Mouse (Mus musculus) left cerebral cortex, adult 11 months (tissue): ENCODE data around the gene Itpk1.
"Not testable (repeated sequence)": the region's sequence is repeated elsewhere in the genome, so short reads cannot be mapped to it uniquely, and the experiment has no call there.

Experiments used
- DNase-seq: peaks from one replicate; pipeline ENCODE4 v3.0.0; 2022; ENCODE audit warnings: low spot score

Itpk1 gene

DNA sequence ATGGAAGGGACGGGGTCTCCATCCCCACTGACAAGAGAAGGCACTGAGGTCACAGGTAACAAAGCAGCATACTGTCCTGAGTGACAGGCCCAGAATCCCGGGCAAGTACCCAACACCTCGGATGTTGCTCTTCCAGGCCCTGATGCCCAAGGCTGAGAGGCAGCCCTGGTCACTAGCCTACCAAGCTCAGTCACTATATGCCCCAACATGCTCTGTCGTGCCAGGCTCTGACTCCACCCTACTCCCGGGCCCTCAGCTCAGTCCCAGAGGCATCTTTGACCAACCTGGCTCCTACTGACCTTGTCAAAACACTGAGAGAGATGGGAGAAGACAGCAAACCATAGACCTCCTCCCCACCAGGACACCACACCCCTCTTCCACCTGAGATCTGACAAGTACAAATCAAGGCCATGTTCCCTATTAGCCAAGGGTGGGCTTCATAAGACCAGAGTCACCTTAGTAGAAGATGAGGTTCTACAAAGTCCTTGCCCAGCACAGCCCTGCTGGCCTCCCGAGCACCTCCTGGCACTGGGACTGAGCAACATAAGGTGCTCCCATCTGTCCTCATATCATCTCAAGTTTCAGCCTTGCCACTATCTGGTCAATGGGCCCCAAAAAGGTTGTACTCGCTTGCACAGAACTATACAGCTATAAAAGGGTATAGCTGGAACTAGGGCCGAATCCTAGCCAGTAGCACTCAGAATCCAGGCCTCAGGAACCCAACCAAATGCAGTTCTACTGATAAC, 43.7 kb downstream of the Itpk1 start:
- DNase-seq, result no peak

DNA sequence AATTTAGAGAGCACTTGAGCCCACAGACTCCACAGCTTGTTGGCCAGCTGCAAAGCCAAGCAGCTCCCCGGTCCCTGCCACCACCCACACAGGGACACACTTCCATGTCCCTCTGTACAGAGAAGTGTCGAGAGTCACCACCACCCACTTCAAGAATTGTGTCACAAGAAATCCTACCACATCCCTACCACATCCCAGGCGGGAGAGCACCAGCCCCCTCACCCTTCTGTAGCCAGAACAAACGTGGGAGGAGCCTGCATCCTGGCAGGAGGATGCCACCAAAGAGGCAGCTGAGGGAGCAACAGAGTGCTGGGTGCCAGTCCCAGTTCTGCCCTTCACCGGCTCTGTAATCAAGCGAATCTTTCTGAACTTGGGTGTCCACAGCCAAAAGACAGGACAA, 51.7 kb downstream of the Itpk1 start:
- DNase-seq, result no peak

DNA sequence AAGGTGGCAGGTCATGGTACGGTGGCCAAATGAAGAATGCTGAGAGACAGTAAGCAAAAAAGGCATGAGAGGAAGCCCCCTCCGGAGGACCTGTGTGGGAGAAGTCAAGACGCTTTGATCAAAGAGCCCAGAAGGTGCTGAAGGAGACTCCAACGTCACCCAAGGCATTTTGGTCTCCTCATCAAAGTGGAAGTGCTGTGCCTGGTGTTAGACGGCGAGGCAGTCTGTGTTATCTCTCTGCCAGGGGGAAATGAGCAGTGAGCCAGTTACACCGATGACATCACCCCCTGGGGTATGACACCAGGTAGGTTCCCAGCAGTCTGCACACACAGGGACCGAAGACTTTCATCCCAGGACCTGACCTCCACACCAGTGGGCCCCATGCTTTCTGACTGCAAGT, 52.3 kb downstream of the Itpk1 start:
- DNase-seq, result no peak

DNA sequence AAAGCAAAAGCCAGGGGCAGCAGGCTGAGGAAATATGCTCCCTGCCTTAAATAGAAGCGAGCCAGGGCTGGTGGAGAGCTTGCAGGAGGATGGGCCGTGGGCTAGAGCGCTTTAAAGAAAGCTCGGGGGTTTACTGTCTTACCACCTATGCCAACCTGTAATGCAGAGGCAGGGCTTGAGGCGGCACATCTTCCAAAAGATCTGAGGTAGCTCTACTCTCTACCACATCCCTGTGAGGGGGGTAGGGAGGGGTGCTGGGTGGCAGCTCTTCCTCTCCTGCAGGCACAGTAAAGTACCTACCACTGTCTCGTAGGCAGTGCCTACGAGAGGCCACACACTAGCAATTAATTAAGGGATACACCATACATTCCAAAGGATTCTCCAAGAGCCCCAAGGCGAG, 52.9 kb downstream of the Itpk1 start:
- DNase-seq, result no peak

DNA sequence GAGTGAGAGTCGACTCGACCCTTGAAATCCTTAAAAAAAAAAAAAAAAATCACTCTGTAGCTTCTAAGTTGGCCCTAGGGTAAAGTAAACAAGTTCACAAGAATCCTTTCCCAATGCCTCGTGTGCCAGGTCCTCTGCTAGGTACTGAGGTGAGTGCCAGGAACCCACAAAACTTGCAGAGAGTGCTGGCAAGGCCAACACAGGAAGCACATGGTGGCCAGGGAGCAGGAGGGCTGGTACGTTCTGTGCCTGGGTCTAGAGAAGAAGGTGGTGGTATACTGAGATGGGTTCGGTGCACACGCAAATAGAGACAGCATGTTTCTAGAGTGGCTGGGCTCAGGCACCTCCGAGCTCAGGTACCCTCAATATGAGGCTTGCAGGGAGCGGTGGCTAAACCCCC, 53.3 kb downstream of the Itpk1 start:
- DNase-seq, result no peak

DNA sequence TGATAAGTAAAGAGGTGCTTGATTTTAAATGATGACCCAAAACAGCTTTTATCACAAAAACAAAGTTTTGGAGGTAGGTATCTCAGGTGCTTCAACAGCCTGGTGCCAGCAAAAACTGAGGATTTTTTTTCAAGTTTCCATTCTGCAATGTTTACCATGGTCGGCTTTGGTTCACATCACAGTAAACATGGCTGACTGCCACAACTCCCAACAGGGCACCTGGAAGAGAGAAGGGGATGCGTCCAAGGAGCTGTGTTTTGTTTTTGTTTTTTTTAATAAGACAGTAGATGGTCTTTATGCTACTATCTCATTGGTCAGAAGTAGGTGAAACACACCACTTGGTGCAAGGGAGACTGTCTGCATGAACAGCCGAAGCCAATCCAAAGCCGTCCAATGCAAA, 54.1 kb downstream of the Itpk1 start:
- DNase-seq, result no peak

DNA sequence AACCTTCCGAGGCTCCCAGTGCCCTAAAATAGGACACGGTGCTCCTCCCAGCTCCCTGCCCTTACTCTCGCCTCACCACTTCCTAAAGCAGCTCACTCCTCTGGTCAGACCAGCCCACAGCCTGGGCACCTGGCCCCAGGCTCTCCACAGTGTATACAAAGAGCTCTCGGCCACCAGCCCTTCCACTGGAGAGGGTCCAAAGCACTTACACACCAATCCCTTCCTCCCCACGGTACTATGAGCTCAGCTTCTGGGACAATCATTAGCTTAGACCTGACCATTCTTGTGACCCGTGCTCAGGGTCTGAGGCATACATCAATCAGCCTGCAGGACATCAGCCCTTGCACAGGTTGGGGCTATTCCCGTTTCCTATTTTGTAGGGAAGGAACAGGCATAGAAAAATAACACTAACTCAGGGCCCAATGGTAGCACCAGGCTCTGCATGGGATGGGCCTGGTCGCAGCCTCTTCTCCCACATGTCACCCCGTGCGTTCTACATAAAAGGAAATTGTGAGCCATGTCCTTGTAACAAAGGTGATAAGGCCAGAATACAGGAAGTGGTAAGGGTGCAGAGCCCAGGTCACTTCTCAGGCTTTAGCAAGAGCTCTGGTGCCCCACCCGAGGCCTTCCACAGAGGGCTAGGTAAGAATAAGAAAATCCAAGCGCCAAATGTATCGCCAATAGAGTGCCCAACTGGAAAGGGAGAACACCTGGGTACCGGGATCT, 56.7 kb downstream of the Itpk1 start:
- DNase-seq, result no peak

DNA sequence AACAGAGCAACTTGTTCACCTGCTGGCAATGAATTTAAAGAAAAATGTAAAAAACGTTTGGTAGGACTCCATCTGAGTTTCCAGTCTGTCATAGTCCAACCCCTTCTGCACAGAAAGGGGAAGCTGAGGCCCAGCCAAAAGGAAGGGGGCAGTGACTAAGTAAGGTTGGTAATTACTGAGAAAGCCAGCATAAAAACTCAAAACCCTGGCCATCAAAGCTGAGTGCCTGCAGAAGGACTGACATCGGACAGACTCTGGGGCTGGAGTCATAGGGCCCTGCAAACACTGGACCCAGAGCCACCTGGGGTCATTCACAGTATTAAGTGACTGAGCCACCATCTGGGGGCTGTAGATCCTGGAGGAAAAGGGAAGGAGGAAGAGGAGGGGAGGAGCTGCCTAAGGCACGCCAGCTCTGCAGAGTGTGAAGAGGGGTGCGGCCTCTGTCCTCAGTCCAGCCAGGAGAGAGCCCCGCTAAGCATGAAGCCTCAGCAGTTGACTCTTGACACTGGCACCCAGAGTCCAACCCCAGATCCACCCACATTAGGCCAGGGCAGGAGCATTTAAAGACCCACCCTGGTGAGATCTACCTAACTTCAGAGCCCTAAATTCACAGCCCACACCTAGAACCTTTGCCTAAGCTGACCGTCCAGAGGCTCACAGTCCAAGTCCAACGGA, 58.0 kb downstream of the Itpk1 start:
- DNase-seq, result no peak

DNA sequence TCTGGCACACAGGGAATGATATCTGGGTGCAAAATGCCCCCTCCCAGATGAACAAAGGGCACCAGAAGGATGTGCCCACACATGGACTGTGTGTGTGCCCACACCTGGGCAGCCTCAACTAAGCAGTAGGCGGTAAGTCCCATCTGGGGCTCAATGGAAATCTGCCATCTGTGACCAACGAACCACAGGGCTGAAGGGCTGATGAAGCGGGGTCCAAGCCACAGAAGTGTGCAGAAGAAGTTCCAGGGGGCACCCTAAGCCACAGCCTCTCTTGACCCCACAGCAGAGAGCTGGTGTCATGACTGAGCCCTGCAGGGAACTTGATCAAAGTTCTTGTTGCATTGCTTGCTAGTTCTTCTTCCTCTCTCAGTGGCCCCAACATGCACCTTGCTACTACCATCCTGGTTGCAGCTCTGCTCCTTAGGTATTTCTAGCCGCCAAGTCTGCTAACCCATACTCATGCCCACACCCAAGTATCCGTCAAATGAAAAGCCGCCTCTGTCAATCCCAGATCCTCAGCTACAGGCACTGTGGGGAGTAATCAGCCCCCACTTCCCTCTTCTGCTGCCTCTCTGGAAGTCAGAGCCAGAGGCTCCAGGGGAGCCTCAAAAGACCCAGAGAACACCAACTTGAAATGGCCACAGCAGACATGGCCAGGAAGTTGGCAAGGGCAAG, 58.7 kb downstream of the Itpk1 start:
- DNase-seq, result no peak

DNA sequence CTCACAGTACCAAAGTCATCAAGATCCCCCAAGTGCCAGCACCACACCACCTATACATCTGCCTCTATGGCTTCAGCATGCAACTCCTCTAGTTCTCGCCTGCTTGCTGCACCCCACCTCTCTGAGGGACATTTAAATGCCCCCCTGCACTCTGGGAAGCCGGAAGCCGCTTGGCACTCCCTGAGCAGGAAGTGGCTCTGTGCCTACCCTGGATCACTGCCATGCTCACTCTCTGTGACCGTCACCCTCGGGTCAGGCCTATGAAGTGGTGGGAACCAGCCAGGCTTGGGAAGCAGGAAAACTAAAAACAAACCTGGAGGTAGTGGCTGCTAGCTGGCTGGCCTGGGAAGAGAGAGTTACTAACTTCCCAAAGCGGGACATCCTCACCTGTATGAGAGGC, 61.4 kb downstream of the Itpk1 start:
- no peak for DNase-seq

DNA sequence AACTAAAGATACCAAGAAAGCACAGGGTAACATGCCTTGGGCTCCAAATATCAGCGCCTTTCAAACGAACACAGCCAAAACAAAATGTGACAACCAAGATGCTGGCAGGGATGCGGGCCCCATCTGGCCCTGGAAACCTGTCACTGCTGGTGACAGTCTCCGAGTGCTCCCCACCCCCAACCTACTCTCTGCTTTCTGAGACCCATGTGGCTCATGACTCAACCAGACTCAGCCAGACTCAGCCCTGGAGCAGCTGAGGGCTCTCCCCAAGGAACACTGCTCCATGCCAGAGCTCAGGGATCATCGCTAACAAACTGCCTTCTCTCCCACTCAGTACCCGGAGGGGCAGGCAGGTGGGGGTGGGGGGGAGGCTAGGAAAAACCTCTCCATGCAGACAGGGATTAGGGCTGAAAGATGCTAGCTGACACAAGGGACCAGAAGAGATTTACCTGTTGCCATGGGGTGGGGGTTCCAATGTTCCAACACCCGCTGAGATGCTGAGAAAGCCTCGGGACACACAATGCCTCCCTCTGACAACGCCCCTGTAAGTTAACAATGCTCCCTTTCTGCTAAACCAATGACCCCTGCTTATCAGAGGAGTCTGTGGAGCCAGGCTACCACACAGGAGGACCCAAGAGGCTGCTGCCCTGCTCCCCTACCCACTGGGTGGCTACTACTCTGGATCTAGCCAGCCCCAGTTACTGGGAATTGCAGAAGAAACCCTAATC, 64.1 kb downstream of the Itpk1 start:
- peak; percentile 55 for DNase-seq

DNA sequence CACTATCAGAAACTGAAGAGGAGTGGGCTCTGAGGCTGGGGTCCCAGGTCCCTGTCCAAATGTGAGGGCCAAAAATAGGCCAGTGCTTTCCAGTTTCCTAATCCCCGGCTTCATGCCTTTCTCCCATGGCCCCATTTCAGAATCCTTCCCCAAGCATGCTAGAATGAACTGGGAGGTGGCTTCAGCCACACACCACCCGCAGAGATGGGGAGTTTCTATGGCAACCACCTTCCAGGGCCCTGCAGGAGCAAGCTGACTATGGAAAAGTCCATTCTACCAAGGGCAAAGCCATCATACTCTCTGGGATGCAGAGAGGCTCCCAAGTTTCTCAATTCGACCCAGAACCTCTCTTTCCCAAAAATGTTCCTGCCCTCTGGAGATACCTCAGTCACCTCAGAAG, 65.9 kb downstream of the Itpk1 start:
- no peak for DNase-seq

DNA sequence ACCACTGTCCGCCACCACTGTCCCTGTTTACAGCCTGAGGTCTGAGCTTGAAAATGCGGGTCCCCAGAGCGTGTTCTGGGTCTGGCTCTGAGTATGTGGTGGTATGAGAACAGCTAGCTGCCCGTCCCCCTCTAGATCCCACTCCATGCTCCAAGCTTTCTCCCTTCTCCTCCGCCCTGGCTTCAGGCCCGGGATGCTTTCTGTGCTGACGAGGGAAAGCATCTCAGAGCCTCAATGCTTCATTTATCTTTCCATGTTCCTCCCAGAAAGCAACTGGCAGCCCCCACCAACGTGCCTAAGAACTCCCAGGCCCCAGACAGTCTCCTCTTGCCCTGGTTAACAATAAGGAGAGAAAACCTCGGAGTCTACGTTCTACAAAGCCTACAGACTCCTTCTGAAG, 67.5 kb downstream of the Itpk1 start:
- no peak for DNase-seq

DNA sequence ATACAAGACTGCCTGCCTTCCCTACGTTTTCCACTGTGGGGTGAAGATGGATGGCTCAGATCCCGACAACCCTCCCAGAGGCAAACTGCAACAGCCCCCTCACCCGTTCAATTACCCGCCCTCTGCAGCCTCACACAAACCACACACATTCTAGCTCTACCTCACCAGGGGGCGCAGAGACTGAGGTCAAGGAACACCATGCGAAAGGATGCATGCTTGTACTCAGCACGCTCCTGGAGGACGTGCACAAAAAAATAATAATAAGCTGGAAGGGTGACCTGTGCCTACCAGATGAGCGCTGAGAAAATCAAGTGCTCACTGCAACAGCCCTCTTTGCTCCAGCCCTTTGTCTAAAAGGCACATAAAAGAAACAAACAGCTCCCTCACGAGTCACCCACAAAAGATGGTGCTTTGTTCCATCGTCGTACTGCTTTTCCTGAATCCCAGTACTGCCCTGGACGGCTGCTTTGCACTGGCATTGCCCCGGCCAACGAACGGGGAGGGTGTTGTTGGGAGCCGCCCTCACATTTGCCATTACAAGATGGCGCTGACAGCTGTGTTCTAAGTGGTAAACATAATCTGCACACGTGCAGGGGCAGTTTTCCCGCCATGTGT, 70.2 kb downstream of the Itpk1 start:
- no peak for DNase-seq

DNA sequence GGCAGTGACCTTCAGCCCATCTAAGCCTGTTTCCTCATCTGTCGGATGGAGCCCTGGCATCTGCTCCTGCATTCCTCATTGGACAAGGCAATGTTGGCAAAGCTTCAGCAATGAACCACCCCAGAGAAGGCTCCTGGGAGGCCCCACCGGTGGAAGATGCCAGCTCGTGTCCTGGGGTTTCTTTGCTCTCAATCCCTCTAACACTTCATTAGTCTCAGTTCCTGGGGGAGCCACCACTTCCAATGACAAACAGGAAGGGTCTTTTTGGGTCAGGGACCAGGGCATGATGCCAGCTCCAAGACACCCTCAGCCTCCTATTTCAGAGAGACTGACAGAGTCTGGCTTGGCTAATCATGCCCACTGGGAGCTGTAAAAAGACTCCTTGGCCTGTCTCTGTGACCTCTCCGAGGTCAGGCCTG, 71.6 kb downstream of the Itpk1 start:
- no peak for DNase-seq

DNA sequence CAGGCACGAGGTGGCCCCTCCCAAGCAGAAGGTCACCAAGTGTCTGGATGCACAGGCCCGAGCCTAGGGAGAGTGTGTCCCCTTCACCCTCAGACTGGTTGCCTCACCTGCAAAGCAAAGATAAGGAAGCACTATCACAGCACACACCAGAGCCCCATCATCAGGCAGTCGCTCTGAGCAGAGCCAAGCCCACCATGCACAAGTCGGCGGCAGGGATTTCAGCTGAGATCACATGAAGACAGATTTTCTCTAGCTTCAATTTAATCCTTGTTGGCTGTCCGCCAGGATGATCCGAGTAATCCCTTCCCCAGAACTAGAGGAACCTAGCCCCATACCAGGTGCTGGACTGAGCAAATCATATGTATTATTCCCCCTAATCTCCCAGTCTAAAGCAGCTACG, 73.0 kb downstream of the Itpk1 start:
- DNase-seq, result no peak

DNA sequence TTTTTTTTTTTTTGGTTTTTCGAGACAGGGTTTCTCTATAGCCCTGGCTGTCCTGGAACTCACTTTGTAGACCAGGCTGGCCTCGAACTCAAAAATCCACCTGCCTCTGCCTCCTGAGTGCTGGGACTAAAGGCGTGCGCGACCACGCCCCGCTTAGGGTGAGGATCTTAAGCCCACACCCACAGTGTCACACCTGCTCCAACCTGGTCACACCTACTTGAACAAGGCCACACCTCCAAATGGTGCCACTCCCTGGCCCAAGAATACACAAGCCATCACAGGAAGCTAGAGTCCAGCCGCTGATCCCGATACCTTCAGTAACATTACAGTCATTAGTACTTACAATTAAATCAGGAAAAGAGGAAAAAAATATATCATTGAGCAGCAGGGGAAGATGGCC, 74.3 kb downstream of the Itpk1 start:
- DNase-seq, result not testable (repeated sequence)

DNA sequence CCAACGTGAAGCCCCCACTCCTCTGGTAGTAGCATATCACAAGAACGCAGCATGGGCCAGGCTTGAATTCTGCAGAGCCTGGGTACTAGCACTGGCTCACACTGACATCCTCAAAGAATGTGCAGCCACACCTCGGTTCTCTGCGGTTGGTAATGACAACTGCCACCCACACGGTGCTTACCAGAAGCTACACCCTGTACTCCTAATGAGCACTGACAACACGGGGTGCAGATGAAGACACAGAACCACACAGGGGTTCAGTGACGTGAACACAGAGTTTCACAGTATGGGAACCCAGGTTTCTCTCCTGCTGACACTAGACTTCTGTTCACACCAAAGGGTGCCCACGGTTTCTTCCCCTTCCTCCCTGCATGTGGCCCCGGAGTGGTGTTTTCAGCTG, 76.5 kb downstream of the Itpk1 start:
- no peak for DNase-seq

DNA sequence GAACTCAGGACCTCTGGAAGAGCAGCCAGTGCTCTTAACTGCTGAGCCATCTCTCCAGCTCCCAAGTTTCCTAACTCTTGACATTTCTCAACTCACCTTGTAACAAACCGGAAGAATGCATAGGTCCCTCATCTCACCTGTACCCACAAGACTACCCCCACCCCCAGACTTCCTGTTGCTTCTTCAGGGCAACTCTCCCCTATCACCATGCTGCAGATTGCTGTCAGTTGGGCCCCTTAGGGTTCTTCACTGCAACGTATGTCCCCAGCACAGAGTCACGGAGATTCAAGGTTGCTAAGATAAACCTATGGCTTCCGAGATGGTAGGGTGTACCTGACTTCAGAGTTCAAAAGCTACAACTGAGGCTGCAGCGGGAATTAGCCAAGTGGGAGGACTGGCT, 77.2 kb downstream of the Itpk1 start:
- DNase-seq, result no peak

DNA sequence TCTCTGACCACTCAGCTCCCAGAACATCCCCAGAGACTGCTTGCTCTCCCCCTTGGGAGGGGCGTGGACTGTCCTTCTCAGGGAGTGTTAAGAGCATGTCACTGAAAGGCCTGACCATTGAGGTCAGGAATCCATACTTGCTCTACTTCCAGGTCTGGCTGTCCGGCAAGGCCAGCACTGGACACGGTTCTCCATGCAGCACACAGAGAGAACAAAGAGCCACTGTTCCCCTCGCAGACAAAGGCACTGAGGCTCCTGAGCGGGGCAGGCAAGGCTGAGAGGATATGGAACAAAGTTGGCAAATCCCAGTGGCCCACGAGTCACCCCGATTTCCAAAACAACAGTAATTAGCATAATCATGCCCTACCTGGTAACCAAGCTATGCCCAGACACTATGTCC, 77.9 kb downstream of the Itpk1 start:
- no peak for DNase-seq

DNA sequence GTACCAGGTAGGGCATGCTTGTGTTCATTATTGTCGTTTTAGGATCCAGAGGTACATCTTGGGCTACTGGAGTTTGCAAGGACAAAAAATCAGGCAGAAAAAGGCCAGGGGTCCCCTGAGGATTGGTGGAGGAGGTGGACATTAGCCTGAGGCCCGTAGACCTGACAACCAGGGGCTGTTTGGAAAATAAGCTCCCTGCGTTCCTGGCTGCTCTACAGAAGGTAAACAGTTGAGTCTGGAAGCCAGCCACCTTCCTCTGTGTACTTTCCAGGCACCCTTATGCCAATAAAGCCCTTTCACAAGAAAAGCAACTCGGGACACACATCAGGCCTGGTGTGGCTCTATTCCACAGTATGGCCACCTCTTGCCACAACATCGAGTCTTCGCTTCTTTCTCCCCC, 79.0 kb downstream of the Itpk1 start:
- DNase-seq, result no peak

DNA sequence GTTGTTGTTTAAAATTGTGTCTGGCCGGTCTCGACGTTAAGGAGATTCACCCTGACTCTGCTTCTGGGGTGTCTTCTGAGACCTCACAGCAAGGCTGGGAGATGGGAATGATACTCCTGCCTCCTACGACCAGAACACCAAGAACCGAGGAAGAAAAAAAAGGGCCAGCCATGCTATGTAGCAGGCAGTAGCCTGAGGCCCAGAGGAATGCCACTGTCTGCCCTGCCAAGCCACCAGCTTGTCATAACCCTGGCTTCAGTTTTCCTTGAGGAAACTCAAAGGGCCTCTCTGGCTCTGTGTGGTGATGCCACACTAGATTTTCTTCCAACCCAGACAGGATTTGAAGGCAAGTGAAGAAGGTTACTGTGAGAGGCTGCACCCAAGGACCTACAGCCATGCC, 79.6 kb downstream of the Itpk1 start:
- no peak for DNase-seq
